Mouse (Mus musculus) neural tube, embryonic 15.5 days (tissue): ENCODE measurements at regions not wholly inside any gene's neighbourhood (a gene's known extent, or its start where the extent isn't known, plus 50 kb on each side); places are given as distances from the start of the nearest gene placed in this dataset.

Source experiments
- ATAC-seq: fragments of 200-750 bp; cut with Nextera tagmentation; 2 replicates; pipeline ENCODE4 v1.8.0; 2017; ENCODE audit warnings: mild to moderate bottlenecking, moderate TSS enrichment, moderate library complexity; ENCODE audit not compliant: low FRiP score
- H3K27ac ChIP-seq: fragments of 300-500 bp; sonication (generic); replicated peaks from 2 replicates; pipeline ENCODE4 v1.5.1; 2015; ENCODE audit warnings: mild to moderate bottlenecking, inconsistent platforms
- H3K27me3 ChIP-seq: fragments of 300-500 bp; sonication (generic); replicated peaks from 2 replicates; pipeline ENCODE4 v1.6.1; 2015; ENCODE audit warnings: inconsistent platforms
- H3K36me3 ChIP-seq: fragments of 300-500 bp; sonication (generic); 2 replicates; pipeline ENCODE4 v1.6.1; 2015; ENCODE audit warnings: inconsistent platforms
- H3K4me1 ChIP-seq: fragments of 300-500 bp; sonication (generic); 2 replicates; pipeline ENCODE4 v1.6.1; 2015; ENCODE audit warnings: inconsistent platforms
- H3K4me2 ChIP-seq: fragments of 300-500 bp; sonication (generic); 2 replicates; pipeline ENCODE4 v1.6.1; 2015; ENCODE audit warnings: inconsistent platforms, mild to moderate bottlenecking, moderate library complexity
- H3K4me3 ChIP-seq: fragments of 300-500 bp; sonication (generic); replicated peaks from 2 replicates; pipeline ENCODE4 v1.5.1; 2015; ENCODE audit warnings: mild to moderate bottlenecking, inconsistent platforms
- H3K9ac ChIP-seq: fragments of 300-500 bp; sonication (generic); replicated peaks from 2 replicates; pipeline ENCODE4 v1.6.1; 2015; ENCODE audit warnings: mild to moderate bottlenecking, inconsistent platforms
- H3K9me3 ChIP-seq: fragments of 300-500 bp; sonication (generic); replicated peaks from 2 replicates; pipeline ENCODE4 v1.6.1; 2016; ENCODE audit warnings: inconsistent platforms
- WGBS: fragments of 180-500 bp; shearing (Covaris S2); methylation state at CpG from one replicate; pipeline ENCODE4 v1.1.7; 2015; ENCODE audit warnings: mixed read lengths; 5-methylcytosine and 5-hydroxymethylcytosine counted together

DNA sequence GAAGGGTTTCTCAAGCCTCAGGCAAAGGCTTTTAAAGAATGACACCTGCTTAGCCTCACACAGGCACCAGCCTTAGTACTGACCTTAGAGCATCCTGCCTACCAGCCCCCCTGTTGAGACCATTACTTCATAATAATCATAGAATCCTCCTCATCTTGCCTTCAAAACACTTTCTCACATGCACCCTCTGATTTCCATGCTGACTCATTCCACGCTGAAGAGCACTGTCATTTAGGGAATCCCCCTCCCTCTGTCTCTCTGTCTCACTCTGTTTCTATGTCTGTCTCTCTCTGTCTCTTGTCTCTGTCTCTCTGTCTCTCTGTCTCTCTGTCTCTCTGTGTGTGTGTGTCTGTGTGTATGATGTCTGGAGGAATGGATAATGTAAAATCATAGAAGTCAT, 416.3 kb downstream of the 1700129C05Rik start:
- 82% methylated on average over 1 of the region's 1 CpGs for WGBS
- no peaks in the 10 kb centered on the region for H3K27me3 ChIP-seq
- no peak for ATAC-seq

DNA sequence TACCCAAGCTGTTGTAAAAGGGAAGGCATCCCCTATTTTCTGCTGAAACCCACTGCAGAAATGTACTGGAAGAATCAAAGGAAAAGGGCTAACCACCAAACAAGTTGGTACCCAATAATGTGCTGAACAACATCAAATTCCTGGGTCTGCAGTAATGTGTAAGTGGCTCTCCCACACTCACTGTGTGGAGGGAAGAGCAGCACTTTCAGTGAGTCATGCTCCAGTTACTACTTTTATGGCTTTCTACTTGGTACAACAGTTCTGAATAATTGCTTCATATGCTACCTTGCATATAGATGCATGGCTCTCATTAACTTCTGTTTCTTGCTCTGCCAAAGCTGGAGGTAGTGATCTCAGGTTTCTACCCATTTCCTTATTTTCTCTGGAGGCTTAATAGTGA, 427.8 kb downstream of the 1700129C05Rik start:
- Histone ChIP-seq H3K4me1 (no peaks in the 10 kb centered on the region), H3K4me3 (no peak overlapping the region), H3K4me2 (no peak overlapping the region), H3K36me3 (no peaks in the 10 kb centered on the region), H3K9me3 (no peaks in the 10 kb centered on the region), H3K27me3 (no peaks in the 10 kb centered on the region), H3K9ac (no peak overlapping the region), H3K27ac (no peak overlapping the region)
- no peak for ATAC-seq

More for the DNA sequence above, 416.3 kb downstream of the 1700129C05Rik start:
- Histone ChIP-seq H3K9ac (no peak overlapping the region), H3K4me1 (no peaks in the 10 kb centered on the region), H3K4me2 (no peak overlapping the region), H3K4me3 (no peak overlapping the region), H3K27ac (no peak overlapping the region), H3K9me3 (no peaks in the 10 kb centered on the region), H3K36me3 (no peaks in the 10 kb centered on the region)

DNA sequence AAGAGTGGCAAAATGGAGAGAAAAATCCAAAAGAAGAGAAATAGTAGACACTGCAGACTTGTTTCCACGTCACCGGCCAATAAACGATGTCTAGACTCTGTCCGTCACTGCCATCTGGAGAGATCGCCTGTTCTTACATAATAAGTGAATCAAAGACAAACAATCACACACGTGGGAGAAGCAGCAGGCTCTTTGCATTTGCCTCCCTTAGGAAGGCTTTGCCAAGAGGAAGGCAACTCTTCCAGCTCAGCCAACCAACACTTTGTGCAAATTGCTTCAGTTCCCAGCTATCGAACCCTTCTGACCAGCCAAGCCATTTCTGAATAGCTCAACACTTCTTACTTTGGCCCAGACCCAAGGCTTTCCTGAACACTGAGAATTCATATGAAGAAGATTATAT, 432.8 kb downstream of the 1700129C05Rik start:
- no peaks in the 10 kb centered on the region for H3K27me3 ChIP-seq
- no peaks in the 10 kb centered on the region for H3K36me3 ChIP-seq
- 61% methylated on average over 7 of the region's 7 CpGs for WGBS
- no peak overlapping the region for H3K9ac ChIP-seq
- H3K4me2 ChIP-seq: no peak overlapping the region
- H3K4me3 ChIP-seq: no peak overlapping the region
- no peaks in the 10 kb centered on the region for H3K4me1 ChIP-seq
- no peak for ATAC-seq
- H3K27ac ChIP-seq: no peak overlapping the region
- H3K9me3 ChIP-seq: no peaks in the 10 kb centered on the region

DNA sequence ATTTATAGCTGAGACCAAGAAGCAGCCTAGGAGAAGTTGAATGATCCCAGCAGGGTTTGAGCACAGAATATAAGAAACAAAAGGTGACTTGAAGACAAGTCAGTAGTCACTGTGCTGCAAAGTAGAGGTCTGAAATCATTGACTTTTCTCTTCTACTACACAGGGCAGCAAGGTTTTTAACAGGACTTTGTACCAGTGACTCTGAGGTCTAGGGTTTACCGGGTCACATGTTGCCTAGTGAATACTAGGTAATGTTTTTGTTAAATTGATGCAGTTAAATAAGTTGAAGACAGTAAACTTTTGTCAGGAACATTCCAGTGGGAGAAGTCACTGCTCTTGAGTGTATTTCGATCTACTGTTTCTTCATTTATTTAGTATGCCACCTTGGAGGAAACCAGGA, 433.4 kb downstream of the 1700129C05Rik start:
- H3K4me3 ChIP-seq: no peak overlapping the region
- no peak for ATAC-seq
- 91% methylated on average over 2 of the region's 2 CpGs for WGBS
- H3K27me3 ChIP-seq: no peaks in the 10 kb centered on the region
- no peaks in the 10 kb centered on the region for H3K9me3 ChIP-seq
- H3K4me2 ChIP-seq: no peak overlapping the region
- no peaks in the 10 kb centered on the region for H3K36me3 ChIP-seq
- H3K9ac ChIP-seq: no peak overlapping the region
- no peak overlapping the region for H3K27ac ChIP-seq
- no peaks in the 10 kb centered on the region for H3K4me1 ChIP-seq

DNA sequence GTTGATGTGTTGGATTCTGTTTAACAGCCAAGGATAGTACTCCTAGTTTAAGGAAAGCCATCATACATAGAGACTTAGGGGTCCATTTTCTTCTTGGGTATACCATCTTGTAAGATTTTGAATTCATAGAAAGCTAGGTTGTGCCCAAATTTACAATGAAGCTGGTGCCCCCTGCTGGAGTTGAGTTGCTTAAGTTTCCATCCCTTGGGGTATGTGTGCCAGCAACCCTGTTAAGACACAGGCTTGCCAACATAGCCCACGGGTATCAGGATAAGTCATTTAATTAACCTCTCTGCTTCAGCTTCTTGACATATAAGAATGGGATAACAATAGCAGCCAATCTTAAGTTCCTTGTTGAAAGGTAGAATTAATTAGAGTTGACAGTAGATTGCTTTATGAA, 440.9 kb downstream of the 1700129C05Rik start:
- no peaks in the 10 kb centered on the region for H3K27me3 ChIP-seq
- ATAC-seq: no peak
- no peak overlapping the region for H3K27ac ChIP-seq
- no peak overlapping the region for H3K9ac ChIP-seq
- no peaks in the 10 kb centered on the region for H3K9me3 ChIP-seq
- 49% methylated on average over 1 of the region's 1 CpGs for WGBS
- no peaks in the 10 kb centered on the region for H3K4me1 ChIP-seq
- H3K4me2 ChIP-seq: no peak overlapping the region
- H3K36me3 ChIP-seq: no peaks in the 10 kb centered on the region
- no peak overlapping the region for H3K4me3 ChIP-seq

DNA sequence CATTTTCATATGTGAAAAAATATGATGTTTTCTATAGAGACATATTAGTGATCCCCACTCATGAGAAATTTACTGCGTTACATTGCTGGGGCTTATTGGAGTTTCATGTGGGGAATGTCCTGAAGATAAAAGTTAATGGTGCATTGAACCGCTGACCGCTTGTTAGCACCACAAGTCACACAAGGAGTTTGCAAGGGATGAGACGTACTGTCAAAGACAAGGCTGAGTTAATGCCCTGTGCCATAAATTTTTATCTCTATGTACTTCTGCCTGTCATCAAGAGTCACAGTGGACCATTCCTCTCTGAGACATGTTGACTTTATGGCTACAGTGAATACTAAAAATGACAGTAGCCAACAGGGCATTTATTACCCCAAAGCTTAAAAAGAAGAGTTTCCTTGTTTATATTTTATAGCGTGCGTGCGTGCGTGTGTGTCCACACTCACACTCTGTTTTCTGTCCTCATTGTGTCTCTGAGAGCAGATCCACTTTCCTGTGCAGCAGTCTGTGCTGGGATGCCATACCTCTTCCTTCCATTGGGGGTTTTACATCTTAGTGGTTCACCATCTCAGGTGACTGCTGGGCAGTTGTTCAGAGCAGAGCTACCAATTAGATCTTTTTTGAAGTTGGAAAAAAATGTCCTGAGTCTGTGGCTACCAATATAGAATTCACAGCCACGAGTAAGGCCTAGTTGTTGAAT, 451.4 kb downstream of the 1700129C05Rik start:
- no peak overlapping the region for H3K4me3 ChIP-seq
- no peak overlapping the region for H3K4me2 ChIP-seq
- no peak overlapping the region for H3K27ac ChIP-seq
- no peak overlapping the region for H3K9ac ChIP-seq
- H3K4me1 ChIP-seq: no peaks in the 10 kb centered on the region
- ATAC-seq: no peak
- no peaks in the 10 kb centered on the region for H3K36me3 ChIP-seq
- H3K9me3 ChIP-seq: no peaks in the 10 kb centered on the region
- WGBS: 74% methylated on average over 9 of the region's 9 CpGs
- H3K27me3 ChIP-seq: no peaks in the 10 kb centered on the region

DNA sequence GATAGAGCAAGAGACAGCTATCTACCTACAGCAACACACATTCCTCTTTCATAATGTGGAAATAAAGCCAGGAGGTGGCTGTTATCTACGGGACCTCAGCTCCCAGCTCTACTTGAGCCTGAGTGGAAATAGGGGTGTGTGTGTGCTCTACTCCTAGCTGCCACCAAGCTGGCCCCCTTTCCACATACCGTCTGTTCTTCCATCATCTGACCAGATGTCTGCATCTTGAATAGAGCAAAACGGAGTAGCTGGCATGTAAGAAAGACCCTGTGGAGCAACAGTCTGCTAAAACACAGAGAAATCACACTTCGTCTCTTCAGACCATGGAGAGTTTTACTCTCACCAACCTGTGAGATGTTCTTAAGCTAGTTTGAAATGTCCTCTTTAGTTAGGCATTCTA, 454.9 kb downstream of the 1700129C05Rik start:
- Histone ChIP-seq H3K9me3 (no peaks in the 10 kb centered on the region), H3K4me1 (no peaks in the 10 kb centered on the region), H3K27me3 (no peaks in the 10 kb centered on the region), H3K36me3 (no peaks in the 10 kb centered on the region), H3K4me3 (no peak overlapping the region), H3K27ac (no peak overlapping the region), H3K9ac (no peak overlapping the region), H3K4me2 (no peak overlapping the region)
- WGBS: 80% methylated on average over 4 of the region's 4 CpGs
- no peak for ATAC-seq

DNA sequence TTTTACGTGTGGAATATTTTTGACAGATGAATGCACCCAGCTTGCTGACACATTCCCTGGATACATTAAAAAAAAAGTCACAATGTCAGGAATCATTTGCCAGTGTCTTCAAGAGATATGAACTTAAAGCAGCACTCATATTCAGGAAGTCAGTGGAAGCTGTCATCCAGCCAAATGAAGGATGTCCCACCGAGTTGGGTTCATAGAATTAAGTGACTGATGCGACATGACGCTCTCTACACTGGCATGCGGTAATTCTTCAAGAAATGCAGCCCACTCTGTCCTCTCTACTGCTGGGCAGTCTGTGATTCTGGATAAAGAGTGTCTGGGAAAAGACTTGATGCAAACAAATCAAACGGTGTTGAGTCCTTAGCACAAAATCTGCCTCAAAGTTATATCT, 463.9 kb downstream of the 1700129C05Rik start:
- H3K27ac ChIP-seq: no peak overlapping the region
- no peaks in the 10 kb centered on the region for H3K36me3 ChIP-seq
- H3K27me3 ChIP-seq: no peaks in the 10 kb centered on the region
- H3K4me2 ChIP-seq: no peak overlapping the region
- 75% methylated on average over 6 of the region's 6 CpGs for WGBS
- H3K9me3 ChIP-seq: no peaks in the 10 kb centered on the region
- H3K4me3 ChIP-seq: no peak overlapping the region
- H3K9ac ChIP-seq: no peak overlapping the region
- no peak for ATAC-seq
- H3K4me1 ChIP-seq: peaks cover 4% of the 10 kb centered on the region; the same call in 1 of the 2 replicates

DNA sequence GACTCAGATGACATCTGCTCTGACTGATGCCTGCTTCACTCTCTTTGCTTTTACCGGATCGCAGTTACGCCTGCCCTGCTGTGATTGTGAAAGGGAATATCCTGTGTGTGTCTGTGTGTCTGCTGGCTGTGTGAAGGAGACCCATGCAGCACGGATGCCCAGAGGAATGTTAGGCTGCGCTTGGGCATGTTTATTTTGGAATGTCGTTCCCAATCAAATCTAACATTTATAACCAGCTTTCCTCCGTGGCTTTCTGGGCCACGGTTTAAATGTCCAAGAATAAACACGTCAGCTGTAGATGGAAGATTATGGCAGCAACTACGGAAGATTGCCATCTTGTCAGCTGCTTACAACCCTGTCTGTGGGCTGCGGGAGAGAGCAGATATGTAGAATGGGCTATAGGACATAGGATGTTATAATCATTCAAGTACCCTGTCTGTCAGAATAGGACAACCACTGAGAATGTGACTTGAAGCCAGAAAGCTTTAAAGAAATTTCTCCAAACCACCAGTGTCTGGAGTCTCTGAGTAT, 464.5 kb downstream of the 1700129C05Rik start:
- WGBS: 70% methylated on average over 11 of the region's 11 CpGs
- no peaks in the 10 kb centered on the region for H3K27me3 ChIP-seq
- H3K4me1 ChIP-seq: peaks cover 4% of the 10 kb centered on the region; the same call in 1 of the 2 replicates
- H3K4me2 ChIP-seq: 0 out of 2 replicates have a peak overlapping the region, but pooled peaks have one; percentile 2
- no peaks in the 10 kb centered on the region for H3K9me3 ChIP-seq
- H3K27ac ChIP-seq: no peak overlapping the region
- no peak overlapping the region for H3K4me3 ChIP-seq
- H3K9ac ChIP-seq: no peak overlapping the region
- H3K36me3 ChIP-seq: no peaks in the 10 kb centered on the region
- ATAC-seq: no peak

DNA sequence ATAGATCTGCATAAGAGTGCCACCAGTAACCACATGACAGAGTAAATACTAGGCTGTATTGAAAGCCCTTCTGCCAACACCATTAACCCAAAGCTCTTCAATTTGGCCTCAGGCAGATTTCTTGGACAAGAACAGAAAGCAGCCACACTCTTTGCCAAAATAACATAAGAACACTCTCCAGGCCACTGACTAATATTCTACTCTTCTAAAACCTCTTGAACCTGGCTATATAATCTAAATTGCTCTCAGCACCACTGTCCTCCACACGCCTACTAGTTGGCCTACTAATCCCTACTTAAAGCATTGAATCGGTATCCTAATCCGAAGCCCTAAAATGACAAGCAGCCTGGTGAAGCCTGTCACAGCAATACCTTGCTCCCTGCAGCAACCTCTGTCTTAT, 467.5 kb downstream of the 1700129C05Rik start:
- Histone ChIP-seq H3K9ac (no peak overlapping the region), H3K4me3 (no peak overlapping the region), H3K27me3 (no peaks in the 10 kb centered on the region), H3K4me2 (no peak overlapping the region), H3K9me3 (no peaks in the 10 kb centered on the region), H3K36me3 (no peaks in the 10 kb centered on the region), H3K4me1 (peaks cover 4% of the 10 kb centered on the region; the same call in 1 of the 2 replicates), H3K27ac (no peak overlapping the region)
- ATAC-seq: no peak
- WGBS: 94% methylated on average over 3 of the region's 3 CpGs

DNA sequence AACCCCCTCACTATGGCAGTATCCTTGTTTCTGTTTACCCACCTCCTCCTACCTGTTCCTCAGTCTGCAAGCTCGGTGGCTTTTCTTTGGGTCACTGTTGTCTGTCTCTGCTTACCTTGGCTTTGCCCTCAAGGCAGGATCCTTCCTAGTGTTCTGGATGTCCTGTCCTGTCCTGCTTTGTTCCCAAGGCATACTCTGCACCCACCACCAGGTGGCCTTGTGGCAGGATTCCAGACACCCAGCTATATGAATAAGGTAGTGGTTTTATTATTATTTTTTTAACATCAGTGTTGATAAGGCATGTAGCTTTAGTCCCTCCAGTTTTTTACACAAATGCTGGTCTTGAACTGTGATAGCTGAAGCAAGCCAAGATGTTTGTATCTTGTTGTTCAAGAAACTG, 478.7 kb downstream of the 1700129C05Rik start:
- no peaks in the 10 kb centered on the region for H3K27me3 ChIP-seq
- H3K36me3 ChIP-seq: no peaks in the 10 kb centered on the region
- H3K4me1 ChIP-seq: no peaks in the 10 kb centered on the region
- H3K27ac ChIP-seq: no peak overlapping the region
- 33% methylated on average over 1 of the region's 1 CpGs for WGBS
- no peak overlapping the region for H3K9ac ChIP-seq
- ATAC-seq: no peak
- no peaks in the 10 kb centered on the region for H3K9me3 ChIP-seq
- no peak overlapping the region for H3K4me2 ChIP-seq
- no peak overlapping the region for H3K4me3 ChIP-seq

DNA sequence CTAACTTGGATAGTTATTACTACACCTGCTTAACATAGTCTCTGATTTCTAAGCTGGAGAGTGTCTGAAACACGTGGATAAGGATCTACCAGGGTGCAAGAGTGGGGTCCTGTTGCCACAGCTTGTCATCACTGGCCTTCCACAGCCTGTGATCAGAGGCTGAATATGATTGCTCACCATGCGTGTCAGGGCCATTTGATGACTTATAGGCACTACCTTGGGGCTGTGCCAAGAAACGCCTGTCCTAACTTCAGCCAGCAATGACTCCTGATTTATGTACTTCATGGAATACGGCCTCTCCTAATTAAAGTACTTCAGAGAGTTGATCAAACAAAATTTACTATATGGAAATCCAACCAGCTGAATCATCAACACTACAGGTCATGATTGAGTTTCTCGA, 480.1 kb downstream of the 1700129C05Rik start:
- WGBS: 74% methylated on average over 5 of the region's 5 CpGs
- Histone ChIP-seq H3K9me3 (no peaks in the 10 kb centered on the region), H3K4me3 (no peak overlapping the region), H3K36me3 (no peaks in the 10 kb centered on the region), H3K27ac (no peak overlapping the region), H3K4me2 (no peak overlapping the region), H3K27me3 (no peaks in the 10 kb centered on the region), H3K4me1 (no peaks in the 10 kb centered on the region), H3K9ac (no peak overlapping the region)
- ATAC-seq: no peak
